Mouse (Mus musculus): ENCODE measurements at regions not wholly inside any gene's neighbourhood (a gene's known extent, or its start where the extent isn't known, plus 50 kb on each side); places are given as distances from the start of the nearest gene placed in this dataset.

DNA sequence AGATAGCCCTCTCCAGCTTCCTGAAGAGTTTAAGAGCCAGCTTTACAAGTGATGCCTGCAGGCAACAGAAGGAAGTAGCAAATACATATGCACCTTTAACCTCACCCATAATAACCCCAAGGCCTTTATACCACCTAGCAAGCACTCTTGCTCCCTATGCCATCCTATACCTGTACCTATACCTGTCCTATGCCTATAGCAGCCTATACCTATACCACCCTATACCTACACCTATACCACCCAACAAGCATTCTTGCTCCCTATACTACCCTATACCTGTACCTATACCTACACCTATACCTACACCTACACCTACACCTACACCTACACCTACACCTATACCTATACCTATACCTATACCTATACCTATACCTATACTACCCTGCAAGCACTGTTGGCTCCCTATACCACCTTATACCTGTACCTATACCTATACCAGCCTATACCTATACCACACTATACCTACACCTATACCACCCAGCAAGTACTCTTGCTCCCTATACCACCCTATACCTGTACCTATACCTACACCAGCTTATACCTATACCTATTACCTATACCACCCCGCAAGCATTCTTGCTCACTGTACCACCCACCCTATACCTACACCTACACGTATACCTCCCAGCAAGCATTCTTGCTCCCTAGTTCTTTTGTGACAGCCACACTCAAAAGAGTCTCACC, 120.9 kb downstream of the Mycn start:
- no peak for DNase-seq (ENCODE audit: low spot score in 2 of 2)

DNA sequence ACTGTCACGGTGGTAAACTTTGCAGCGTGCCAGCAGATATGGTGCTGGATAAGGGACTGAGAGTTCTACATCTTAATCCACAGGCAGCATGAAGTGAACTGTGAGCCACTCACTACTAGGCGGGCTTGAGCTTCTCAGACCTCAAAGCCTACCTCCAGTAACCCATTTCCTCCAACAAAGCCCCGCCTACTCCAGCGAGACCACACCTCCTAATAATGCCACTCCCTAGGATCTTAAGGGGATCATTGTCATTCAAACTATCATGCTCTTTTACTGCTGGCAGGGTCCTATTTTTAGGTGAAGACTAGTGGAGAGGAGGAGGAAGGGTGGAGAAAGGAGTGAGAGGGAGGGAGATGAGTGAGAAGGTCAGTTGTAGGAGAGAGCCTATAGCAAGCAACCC, 122.0 kb downstream of the Mycn start:
- DNase-seq (ENCODE audit: low spot score in 2 of 2): no peak

GRCm38 (mm10) chr12:12814693-12815092, 127.0 kb downstream of the Mycn start:
- DNase-seq (ENCODE audit: low spot score in 2 of 2): no peak

DNA sequence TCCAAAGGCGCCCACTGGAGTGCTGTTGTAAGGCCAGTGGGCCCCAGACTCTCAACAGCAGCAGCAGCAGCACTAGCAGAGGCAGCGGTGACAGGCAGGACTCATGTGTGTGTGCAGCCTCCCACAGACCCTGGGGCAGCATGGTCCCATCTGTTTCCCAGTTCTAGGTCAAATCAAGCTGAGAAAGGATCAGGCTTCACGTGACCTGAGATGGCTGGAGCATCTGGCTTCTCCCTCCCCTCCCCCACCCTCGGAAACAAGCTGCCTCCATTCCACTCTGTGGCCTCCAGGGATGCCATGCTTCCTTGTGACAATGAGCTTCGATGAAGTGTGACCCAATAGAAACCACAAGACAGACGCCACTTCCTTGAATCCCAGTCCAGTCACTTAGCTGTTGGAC, 128.8 kb downstream of the Mycn start:
- DNase-seq (ENCODE audit: low spot score in 2 of 2): no peak

DNA sequence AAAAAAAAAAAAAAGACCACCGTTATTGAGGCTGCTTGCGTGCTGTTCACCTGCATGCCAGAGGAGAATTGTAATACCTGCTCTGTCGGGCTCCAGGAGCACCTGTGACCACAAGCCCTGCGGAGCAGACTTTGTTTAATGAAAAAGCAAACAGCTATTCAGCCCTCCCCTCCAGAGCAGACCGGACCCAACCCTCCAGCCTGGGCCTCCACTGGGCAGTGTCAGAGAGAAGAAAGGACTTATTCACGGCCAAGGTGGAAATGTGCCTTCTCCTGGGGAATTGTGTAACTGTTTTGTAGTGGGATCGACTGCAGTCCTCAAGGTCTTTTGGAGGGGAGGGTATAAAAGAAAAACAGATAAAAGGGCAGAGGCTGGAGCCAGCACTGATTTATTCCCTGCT, 130.8 kb downstream of the Mycn start:
- DNase-seq (ENCODE audit: low spot score in 2 of 2): no peak

- peak; percentile 26 to 57 for DNase-seq (ENCODE audit: low spot score in 2 of 2)
These were observed 131.4 kb downstream of the Mycn start for GRCm38 (mm10) chr12:12810159-12810885.

DNA sequence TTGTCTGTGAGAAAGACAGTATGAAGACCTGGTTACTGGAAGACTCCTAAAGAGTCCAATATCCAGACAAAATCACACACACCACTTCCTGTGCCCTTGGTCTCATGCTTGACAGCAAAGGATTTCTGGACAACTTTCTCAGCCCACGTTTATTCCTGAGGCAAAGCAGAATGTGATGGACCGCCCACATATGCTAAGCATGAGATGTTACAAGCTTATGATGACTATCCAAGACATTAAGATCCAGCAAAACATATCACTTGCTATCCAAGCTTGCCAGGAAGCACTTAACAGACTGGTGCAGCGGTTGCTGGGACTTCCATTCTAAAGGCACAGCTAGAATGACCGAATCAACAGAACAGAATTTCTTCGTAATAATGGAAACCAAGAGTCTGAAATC, 133.6 kb downstream of the Mycn start:
- no peak for DNase-seq (ENCODE audit: low spot score in 2 of 2)

- DNase-seq (ENCODE audit: low spot score in 2 of 2): no peak
These were observed 138.1 kb downstream of the Mycn start for GRCm38 (mm10) chr12:12803602-12804001.

DNA sequence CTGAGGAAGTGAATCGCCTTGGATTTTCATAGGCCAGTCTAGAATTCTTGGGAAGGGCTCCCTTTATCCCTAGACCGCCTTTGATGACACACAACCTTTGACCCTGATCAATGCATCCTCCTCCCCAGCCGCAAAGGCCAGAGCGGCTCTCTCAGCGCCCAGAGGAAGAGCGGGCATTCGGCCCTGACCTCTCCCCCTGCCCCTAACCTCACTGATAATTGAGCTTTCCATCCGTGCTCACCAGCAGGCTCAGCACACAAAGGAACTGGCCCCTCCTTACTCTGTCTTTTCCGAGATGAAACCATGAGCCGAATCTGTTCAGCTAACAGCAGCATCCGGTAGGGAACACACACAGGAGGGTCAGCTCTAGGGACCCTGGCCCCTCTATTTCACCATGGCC, 139.3 kb downstream of the Mycn start:
- no peak for DNase-seq (ENCODE audit: low spot score in 2 of 2)

DNA sequence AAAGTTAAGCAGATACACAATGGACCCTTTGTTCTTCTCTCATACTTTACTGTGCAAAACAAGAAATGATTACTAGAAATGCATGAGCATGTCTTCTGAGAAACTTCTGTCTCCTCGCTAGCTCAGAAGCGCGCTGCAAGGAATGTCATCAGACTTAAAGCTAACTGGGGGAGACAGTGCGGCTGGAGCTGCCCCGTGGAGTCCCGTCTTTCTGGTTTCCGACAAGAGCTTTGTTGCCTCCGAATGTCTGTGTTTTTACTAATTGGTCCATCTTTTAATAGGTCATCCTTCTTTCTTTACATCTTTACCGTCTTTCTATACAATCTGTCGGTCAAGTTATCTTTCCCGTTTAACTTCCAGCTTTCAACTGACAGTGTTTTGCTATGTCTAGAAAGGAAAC, 140.0 kb downstream of the Mycn start:
- no peak for DNase-seq (ENCODE audit: low spot score in 2 of 2)

- DNase-seq (ENCODE audit: low spot score in 2 of 2): no peak
These were observed 141.6 kb downstream of the Mycn start for GRCm38 (mm10) chr12:12800120-12800519.

GRCm38 (mm10) chr12:12789052-12789451, 152.7 kb downstream of the Mycn start:
- no peak for DNase-seq (ENCODE audit: low spot score in 2 of 2)

DNA sequence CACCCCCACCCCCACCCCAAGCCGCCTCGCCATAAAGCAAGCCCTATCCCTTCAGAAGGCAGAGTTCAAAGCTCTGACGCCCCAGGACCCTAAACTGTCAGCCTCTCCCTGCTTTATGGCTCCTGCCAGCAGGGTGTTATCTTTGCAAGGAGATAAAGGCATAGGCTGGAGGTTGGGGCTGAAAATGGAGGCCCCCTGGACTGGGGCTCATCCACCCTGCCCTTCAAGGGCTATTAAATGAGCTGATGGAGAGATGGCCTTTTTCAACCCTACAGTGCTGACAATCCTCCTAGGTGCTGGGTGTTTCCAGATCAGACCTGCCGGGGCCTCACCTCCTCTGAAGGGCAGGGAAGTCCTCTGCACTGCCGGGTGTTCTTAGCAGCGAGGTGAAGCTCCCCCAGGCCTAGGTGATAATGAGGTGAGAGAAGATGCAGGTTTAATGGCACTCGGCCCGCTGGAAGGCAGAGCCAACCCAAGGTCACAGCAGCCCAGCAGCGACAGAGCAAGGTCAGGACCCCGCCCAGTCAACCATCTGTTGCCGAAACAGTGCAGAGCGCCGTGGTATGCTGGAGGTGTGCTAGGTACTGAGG, 153.4 kb downstream of the Mycn start:
- no peak for DNase-seq (ENCODE audit: low spot score in 2 of 2)

DNA sequence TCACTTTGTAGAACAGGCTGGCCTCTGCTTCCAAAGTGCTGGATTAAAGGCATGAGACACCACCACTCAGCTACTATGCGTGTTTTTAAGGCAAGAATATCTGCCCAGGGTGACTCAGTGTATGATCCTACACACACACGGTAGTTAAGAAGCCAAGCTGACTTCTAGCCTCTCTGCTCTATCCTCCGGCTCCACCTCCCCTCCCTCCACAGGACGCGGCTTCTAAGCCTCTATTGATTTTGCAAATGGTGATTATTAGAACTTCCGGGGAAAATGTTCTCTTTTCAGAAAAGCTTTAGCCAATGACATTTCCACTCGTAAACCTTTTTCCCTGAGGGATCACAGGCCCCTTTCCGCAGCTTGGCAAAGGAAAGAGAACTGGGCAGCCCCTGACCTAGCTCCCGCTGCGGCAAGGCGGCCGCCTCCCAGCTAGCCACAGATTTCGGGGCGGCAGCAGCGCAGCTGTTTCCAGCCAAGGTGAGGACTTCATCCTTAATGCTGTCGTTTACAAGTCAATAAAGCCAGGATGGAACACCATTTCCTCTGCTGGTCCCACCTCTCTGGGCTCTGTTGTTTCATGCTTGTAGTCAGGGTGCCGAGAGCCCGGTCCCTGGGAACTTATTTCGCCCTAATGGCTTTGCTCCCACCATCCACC, 154.0 kb downstream of the Mycn start:
- peak in 1 of 2 experiments; percentile 21 for DNase-seq (ENCODE audit: low spot score in 2 of 2)

DNA sequence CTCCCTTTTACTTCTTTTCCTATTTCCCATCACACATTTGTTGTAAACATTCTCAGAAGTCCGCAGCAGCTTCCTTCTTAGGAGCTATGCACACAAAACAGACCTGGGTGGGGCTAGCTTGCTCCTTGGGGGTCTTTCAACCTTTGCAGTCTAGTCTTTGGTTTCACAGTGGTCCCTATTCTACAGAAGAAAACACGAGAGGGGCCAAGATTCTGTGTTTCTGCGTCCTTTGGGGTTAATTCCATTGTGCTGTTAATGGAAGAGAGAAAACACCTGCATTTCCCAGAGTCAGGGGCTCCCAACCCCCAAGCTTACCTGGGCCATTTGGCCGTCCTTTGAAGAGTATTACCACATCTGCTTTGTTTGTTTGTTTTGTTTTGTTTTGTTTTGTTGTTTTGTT, 154.6 kb downstream of the Mycn start:
- no peak for DNase-seq (ENCODE audit: low spot score in 2 of 2)

GRCm38 (mm10) chr12:12783699-12784605, 157.8 kb downstream of the Mycn start:
- no peak for DNase-seq (ENCODE audit: low spot score in 2 of 2)

DNA sequence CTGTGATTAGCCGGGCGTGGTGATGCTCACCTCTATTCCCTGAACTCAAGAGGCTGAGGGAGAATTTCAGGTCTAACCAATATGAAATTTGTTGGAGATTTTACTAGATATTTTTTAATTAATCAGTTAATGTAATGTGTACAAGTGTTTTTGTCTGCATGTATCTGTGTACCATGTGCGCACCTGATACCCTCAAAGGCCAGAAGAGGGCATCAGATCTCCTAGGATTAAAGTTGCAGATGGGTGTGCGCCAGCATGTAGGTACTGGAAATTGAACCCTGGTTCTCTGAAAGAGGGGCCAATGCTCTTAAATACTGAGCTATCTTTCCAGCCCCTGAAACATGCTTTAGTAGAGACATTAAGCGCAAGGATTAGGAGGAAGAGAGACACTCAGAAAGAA, 160.2 kb downstream of the Mycn start:
- no peak for DNase-seq (ENCODE audit: low spot score in 2 of 2)

DNA sequence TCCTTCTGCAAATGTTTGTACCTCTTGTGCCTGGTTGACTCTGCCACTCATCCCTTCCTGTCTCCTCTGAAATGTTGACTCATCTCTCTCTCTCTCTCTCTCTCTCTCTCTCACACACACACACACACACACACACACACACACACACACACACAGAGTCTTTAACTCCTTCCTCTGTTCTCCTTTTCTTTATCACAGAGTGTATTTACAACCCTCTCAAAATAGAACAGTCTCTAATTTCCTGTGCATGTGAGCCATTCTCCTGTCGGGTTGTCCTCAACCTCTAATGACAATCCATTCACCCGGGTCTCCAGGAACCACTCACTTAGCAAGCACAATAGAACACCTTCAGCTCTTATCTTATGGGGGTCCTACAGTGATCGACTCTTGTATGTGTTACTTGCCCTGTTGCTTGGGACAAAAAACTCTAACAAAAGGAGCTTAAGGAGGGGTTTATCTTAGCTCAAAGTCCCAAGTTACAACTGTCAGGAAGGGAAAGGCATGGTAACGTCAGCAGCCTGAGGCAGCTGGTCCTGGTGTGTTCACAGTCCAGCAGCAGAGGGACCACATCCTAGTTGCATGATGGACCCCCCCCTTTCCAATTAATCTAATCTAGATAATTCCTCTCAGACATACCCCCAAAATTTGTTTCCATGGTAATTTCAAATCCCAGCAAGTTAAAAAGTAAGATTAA, 163.0 kb downstream of the Mycn start:
- DNase-seq (ENCODE audit: low spot score in 2 of 2): no peak

DNA sequence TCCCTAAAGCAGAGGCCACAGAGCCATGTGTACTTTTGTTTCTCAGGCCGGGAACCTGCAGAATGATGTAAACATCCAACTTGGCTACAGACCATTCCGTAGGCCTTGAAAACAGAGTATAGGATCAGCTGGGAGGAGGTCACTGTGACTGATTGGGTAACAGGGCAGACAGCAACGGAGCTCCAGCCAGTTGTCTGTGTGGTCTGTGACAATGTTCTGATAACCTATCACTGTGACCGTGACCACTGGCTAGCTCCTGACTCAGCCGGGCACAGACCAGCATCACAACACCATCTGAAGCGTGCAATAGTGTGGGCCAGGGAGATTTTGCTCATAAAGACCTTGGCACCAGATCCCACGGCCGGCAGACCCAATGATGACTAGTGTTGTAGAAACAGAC, 164.3 kb downstream of the Mycn start:
- DNase-seq (ENCODE audit: low spot score in 2 of 2): no peak

- no peak for DNase-seq (ENCODE audit: low spot score in 2 of 2)
These were observed 164.9 kb downstream of the Mycn start for GRCm38 (mm10) chr12:12776783-12777182.

Data from gastrocnemius, postnatal 4 days (tissue).